Mouse (Mus musculus) forebrain, embryonic 10.5 days (tissue): ENCODE results near the gene Tex264. TPM values are rescaled to one million over a fixed set of nuclear protein-coding genes. Genes with fewer than 3 reads are reported as not detected.

Experiments
- DNase-seq: peaks from one replicate; pipeline ENCODE4 v3.0.0-alpha.2; 2017; ENCODE audit warnings: low spot score; ENCODE audit errors: extremely low spot score
- H3K27ac ChIP-seq: fragments of 300-500 bp; sonication (generic); 2 replicates; pipeline ENCODE4 v1.5.1; 2016; ENCODE audit warnings: mild to moderate bottlenecking
- H3K27me3 ChIP-seq: fragments of 300-500 bp; sonication (generic); 2 replicates; pipeline ENCODE4 v1.6.1; 2016; ENCODE audit warnings: mild to moderate bottlenecking; ENCODE audit not compliant: poor library complexity, severe bottlenecking
- H3K36me3 ChIP-seq: fragments of 300-500 bp; sonication (generic); replicated peaks from 2 replicates; pipeline ENCODE4 v1.6.1; 2016; ENCODE audit warnings: mild to moderate bottlenecking, moderate library complexity
- H3K4me1 ChIP-seq: fragments of 300-500 bp; sonication (generic); 2 replicates; pipeline ENCODE4 v1.6.1; 2016
- H3K4me3 ChIP-seq: fragments of 300-500 bp; sonication (generic); 2 replicates; pipeline ENCODE4 v1.5.1; 2016; ENCODE audit warnings: mild to moderate bottlenecking, moderate library complexity
- H3K9me3 ChIP-seq: fragments of 300-500 bp; sonication (generic); 2 replicates; pipeline ENCODE4 v1.6.1; 2016; ENCODE audit warnings: mild to moderate bottlenecking, moderate library complexity
- WGBS: fragments of 180-500 bp; shearing (Covaris S2); methylation state at CpG from one replicate; pipeline ENCODE4 v1.1.7; 2016; 5-methylcytosine and 5-hydroxymethylcytosine counted together
- polyA plus RNA-seq: library from polyadenylated mRNA; unstranded; fragments of >200 nt; fragmentation: Nextera tagmentation; extraction: Ambion mirVana; gene quantifications from 2 replicates; pipeline ENCODE4 v1.2.1, GENCODE M21; 2016

Gene Tex264
- polyA plus RNA-seq, 1 experiment from 2014 or later, result 25.6 TPM

DNA sequence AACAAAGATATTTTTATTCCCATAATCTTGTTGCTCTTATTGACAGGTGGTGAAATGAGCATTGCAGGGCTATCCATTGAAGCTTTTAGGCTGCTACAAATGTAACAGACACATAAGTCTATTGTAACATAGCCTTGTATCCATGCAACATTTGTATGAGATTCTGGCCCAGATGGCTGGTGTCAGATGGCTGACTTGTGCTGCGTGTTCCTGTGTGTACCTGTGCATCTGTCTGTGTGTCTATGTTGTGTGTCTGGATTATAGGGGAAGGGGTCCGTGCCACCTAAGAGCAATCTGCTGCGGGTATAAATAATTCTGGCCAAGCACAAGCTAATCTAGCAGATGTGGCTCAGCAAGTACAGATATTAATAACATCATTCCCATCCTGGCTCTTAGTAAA is 68.2 kb downstream of the Tex264 start:
- 91% methylated on average over 3 of the region's 3 CpGs for WGBS
- Histone ChIP-seq H3K9me3 (0 out of 2 replicates have a peak, but pooled peaks cover 4% of the 10 kb centered on the region), H3K27me3 (no peaks in the 10 kb centered on the region), H3K36me3 (no peaks in the 10 kb centered on the region), H3K27ac (no peak overlapping the region), H3K4me3 (no peak overlapping the region), H3K4me1 (peaks cover 18% of the 10 kb centered on the region)
- no peak for DNase-seq

DNA sequence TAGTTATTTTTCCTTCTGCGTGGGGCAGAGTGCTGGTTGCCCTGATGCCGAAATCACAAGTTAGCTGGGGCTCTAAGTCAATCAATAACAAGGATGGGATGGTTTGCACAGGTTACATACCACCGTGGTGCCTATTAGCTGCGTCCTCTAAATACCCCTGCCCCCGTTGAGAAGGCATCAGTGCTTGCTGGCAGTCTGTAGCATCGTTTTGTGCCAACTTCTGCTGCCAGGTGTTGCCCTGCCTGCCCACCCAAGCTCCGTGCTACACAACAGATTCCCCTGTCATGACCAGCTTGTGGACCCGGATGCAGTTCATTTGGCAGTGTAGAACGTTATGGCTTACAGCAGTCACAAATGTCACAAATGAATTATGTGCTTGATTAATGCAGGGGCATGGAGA is 69.4 kb downstream of the Tex264 start:
- Histone ChIP-seq H3K36me3 (no peaks in the 10 kb centered on the region), H3K4me1 (peaks cover 18% of the 10 kb centered on the region), H3K9me3 (0 out of 2 replicates have a peak, but pooled peaks cover 4% of the 10 kb centered on the region), H3K27ac (no peak overlapping the region), H3K4me3 (no peak overlapping the region), H3K27me3 (no peaks in the 10 kb centered on the region)
- DNase-seq, result no peak
- 90% methylated on average over 9 of the region's 9 CpGs for WGBS

DNA sequence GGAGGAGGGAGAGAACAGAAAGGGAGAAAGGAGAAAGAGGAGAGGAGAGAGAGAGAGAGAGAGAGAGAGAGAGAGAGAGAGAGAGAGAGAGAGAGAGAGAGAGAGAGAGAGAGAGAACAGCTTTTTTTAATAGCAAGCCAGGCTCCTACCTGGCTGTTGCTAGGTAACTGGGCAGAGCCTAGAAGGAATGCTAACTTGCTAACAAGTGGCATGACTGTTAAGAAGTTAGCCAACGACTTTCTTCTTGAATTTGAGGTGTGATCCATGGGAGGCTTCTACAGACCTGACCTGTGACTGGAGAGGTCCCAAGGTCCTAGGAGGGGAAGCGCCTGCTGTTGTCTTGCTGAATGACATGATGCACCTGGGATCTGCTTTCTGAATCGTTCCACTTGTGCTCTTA is 71.1 kb downstream of the Tex264 start:
- Histone ChIP-seq H3K4me1 (peaks cover 18% of the 10 kb centered on the region), H3K36me3 (no peaks in the 10 kb centered on the region), H3K9me3 (0 out of 2 replicates have a peak, but pooled peaks cover 4% of the 10 kb centered on the region), H3K27ac (no peak overlapping the region), H3K4me3 (no peak overlapping the region), H3K27me3 (no peaks in the 10 kb centered on the region)
- WGBS, result 57% methylated on average over 3 of the region's 3 CpGs
- DNase-seq, result no peak

DNA sequence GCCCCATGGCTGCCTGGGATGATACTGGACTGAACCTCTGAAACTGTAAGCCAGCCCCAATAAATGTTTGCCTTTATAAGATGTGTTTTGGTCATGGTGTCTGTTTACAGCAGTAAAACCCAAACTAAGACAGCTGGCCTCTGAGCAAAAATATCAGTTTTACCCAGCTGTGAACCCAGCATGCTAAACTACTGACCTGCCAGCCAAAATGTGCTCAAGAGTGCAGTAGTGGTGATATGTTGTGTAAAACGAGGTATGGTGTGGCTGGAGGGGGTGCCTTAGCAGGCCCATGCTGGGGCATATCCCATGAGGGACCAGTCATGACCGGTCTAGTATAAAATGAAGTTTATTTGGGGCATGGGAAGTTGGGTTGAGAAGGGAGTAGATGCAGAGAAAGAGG is 71.8 kb downstream of the Tex264 start:
- Histone ChIP-seq H3K36me3 (no peaks in the 10 kb centered on the region), H3K9me3 (no peaks in the 10 kb centered on the region), H3K4me3 (no peak overlapping the region), H3K27me3 (no peaks in the 10 kb centered on the region), H3K4me1 (peaks cover 18% of the 10 kb centered on the region), H3K27ac (no peak overlapping the region)
- WGBS, result 70% methylated on average over 2 of the region's 2 CpGs
- DNase-seq, result no peak

DNA sequence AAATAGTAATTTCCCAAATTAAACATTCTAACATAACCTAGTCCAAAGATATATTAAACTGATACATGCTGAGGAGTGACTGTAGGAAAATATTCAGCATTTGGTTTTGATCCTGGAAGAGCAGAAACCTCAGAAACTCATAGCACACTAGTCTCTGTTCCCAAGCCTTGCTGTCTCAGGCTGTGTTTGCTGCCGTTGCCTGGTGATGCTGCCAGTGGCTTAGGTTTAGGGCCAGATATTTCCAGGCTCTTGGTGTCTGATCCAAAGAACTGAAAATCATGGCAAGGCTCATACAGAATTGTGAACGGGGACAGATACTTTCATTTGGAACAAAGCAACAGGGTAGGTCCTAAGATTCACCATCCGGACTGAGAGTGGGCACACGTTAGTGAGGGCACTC is 75.0 kb downstream of the Tex264 start:
- H3K9me3 ChIP-seq, result no peaks in the 10 kb centered on the region
- no peak overlapping the region for H3K4me3 ChIP-seq
- peaks cover 18% of the 10 kb centered on the region for H3K4me1 ChIP-seq
- no peak for DNase-seq
- no peaks in the 10 kb centered on the region for H3K36me3 ChIP-seq
- 87% methylated on average over 4 of the region's 4 CpGs for WGBS
- H3K27me3 ChIP-seq, result no peaks in the 10 kb centered on the region
- H3K27ac ChIP-seq, result no peak overlapping the region

Other genes with a start within 250 kb of the Tex264 start
- gene Acy1, start 247.6 kb downstream of the Tex264 start, polyA plus RNA-seq, result 45.6 and 51.3 TPM in 2 replicates
- gene Abhd14b, start 238.5 kb downstream of the Tex264 start, polyA plus RNA-seq, result 4.4 and 6.0 TPM in 2 replicates
- gene Abhd14a, start 238.2 kb downstream of the Tex264 start, polyA plus RNA-seq, result 40.7 and 42.8 TPM in 2 replicates
- gene Pcbp4, start 232.6 kb downstream of the Tex264 start, polyA plus RNA-seq, result 337 and 351 TPM in 2 replicates
- gene Gpr62, start 220.0 kb downstream of the Tex264 start, polyA plus RNA-seq, result 0.10 and 0.27 TPM in 2 replicates
- 85.2 and 91.4 TPM in 2 replicates for gene Rrp9, start 210.0 kb downstream of the Tex264 start, polyA plus RNA-seq
- 2.1 and 2.6 TPM in 2 replicates for gene Parp3, start 209.0 kb downstream of the Tex264 start, polyA plus RNA-seq
- gene Iqcf1, start 186.0 kb downstream of the Tex264 start, polyA plus RNA-seq, result not detected in 2 replicates
- gene Iqcf5, start 171.4 kb downstream of the Tex264 start, polyA plus RNA-seq, result not detected in 2 replicates
- gene Iqcf3, start 124.3 kb downstream of the Tex264 start, polyA plus RNA-seq, result not detected in 2 replicates
- gene Iqcf4, start 114.9 kb downstream of the Tex264 start, polyA plus RNA-seq, result not detected in 2 replicates
- gene Iqcf6, start 59.3 kb downstream of the Tex264 start, polyA plus RNA-seq, result not detected in 2 replicates
- gene Grm2, start 29.8 kb downstream of the Tex264 start, polyA plus RNA-seq, result 1.1 and 1.3 TPM in 2 replicates
- 9.2 and 9.8 TPM in 2 replicates for gene Rad54l2, start 103.3 kb upstream of the Tex264 start, polyA plus RNA-seq
- gene Dcaf1, start 135.9 kb upstream of the Tex264 start, polyA plus RNA-seq, result 33.4 and 37.1 TPM in 2 replicates
- 12.3 and 12.9 TPM in 2 replicates for gene Rbm15b, start 201.5 kb upstream of the Tex264 start, polyA plus RNA-seq
- 249 and 277 TPM in 2 replicates for gene Manf, start 206.1 kb upstream of the Tex264 start, polyA plus RNA-seq